Mouse (Mus musculus) frontal cortex, postnatal 10 days (tissue): Measurements from ENCODE around the gene Ccdc107.

Experiments
- DNase-seq, 2 experiments: peaks; one replicate each; pipeline ENCODE4 v3.0.0; 2022; ENCODE audit warnings: low spot score in 2 of 2, mixed read lengths in 1 of 2

The Ccdc107 gene

GRCm38 (mm10) chr4:43511675-43512454 is 19.2 kb downstream of the Ccdc107 start:
- DNase-seq, result no peak

GRCm38 (mm10) chr4:43512653-43513052 is 20.0 kb downstream of the Ccdc107 start:
- no peak for DNase-seq

GRCm38 (mm10) chr4:43513300-43513699 is 20.6 kb downstream of the Ccdc107 start:
- DNase-seq, result no peak

GRCm38 (mm10) chr4:43513791-43514190 is 21.1 kb downstream of the Ccdc107 start:
- no peak for DNase-seq

GRCm38 (mm10) chr4:43515764-43516708 is 23.3 kb downstream of the Ccdc107 start:
- DNase-seq, result no peak

GRCm38 (mm10) chr4:43519551-43519950 is 26.9 kb downstream of the Ccdc107 start:
- no peak for DNase-seq

- peak in 1 of 2 experiments; percentile 87 for DNase-seq
Measured at GRCm38 (mm10) chr4:43519956-43520355, 27.3 kb downstream of the Ccdc107 start.

- no peak for DNase-seq
Measured at GRCm38 (mm10) chr4:43527880-43528279, 35.2 kb downstream of the Ccdc107 start.

- no peak for DNase-seq
Measured at GRCm38 (mm10) chr4:43528487-43528886, 35.8 kb downstream of the Ccdc107 start.

GRCm38 (mm10) chr4:43530081-43530501 is 37.4 kb downstream of the Ccdc107 start:
- DNase-seq, result no peak

- DNase-seq, result peak; percentile 55 to 64
Measured at GRCm38 (mm10) chr4:43530581-43530980, 37.9 kb downstream of the Ccdc107 start.

- DNase-seq, result no peak
Measured at GRCm38 (mm10) chr4:43533270-43533669, 40.6 kb downstream of the Ccdc107 start.

GRCm38 (mm10) chr4:43535628-43536027 is 42.9 kb downstream of the Ccdc107 start:
- DNase-seq, result no peak

- DNase-seq, result no peak
Measured at GRCm38 (mm10) chr4:43536031-43536430, 43.3 kb downstream of the Ccdc107 start.

GRCm38 (mm10) chr4:43542044-43542443 is 49.3 kb downstream of the Ccdc107 start:
- no peak for DNase-seq
